Comparison of ENCODE assay signal across 27 mouse cellular contexts in genomic region chr19:36166401-36167160, GRCm38 (mm10). TPM values are rescaled to one million over a fixed set of nuclear protein-coding genes. Genes with fewer than 3 reads are reported as not detected.
DNase-seq lines count a peak whose midpoint lies in the region; ATAC-seq and TF ChIP-seq lines count a peak whose summit lies in the region.
"Had no signal": no experiment of that assay in that cellular context is flagged by ENCODE, and none has a peak within 500 bp of the region (broad histone marks: within the 10 kb centered on the region; RNA-seq: fewer than 3 reads in every experiment).

No protein-coding gene starts in this region.

- no peaks in the 10 kb centered on the region for H3K27me3 ChIP-seq in lung, embryonic 15.5 days
- H3K27me3 ChIP-seq in heart, embryonic 11.5 days (ENCODE audit: control insufficient read depth, insufficient read depth, low read length): no peaks in the 10 kb centered on the region
- no peaks in the 10 kb centered on the region for H3K27me3 ChIP-seq in heart, postnatal 0 days (ENCODE audit: control insufficient read depth, insufficient read depth, low read length)
- no peaks in the 10 kb centered on the region for H3K27me3 ChIP-seq in neural tube, embryonic 15.5 days (replicated peaks)
- H3K27me3 ChIP-seq: liver, embryonic 13.5 days; midbrain, embryonic 15.5 days; neural tube, embryonic 12.5 days had no signal

- no peak overlapping the region for H3K4me3 ChIP-seq in lung, embryonic 15.5 days
- no peak overlapping the region for H3K4me3 ChIP-seq in heart, embryonic 11.5 days (ENCODE audit: low read depth, low read length)
- no peak overlapping the region for H3K4me3 ChIP-seq in heart, postnatal 0 days (ENCODE audit: low read depth, low read length)
- H3K4me3 ChIP-seq in neural tube, embryonic 15.5 days (replicated peaks): no peak overlapping the region
- H3K4me3 ChIP-seq: embryonic facial prominence, embryonic 10.5 days; liver, embryonic 13.5 days; midbrain, embryonic 15.5 days; neural tube, embryonic 12.5 days had no signal

- DNase-seq in lung, postnatal 14 days: no peak
- DNase-seq in heart, adult 8-10 months (ENCODE audit: low spot score): peak; percentile 19
- peak; percentile 14 for DNase-seq in heart, postnatal 0 days (ENCODE audit: low spot score)
- DNase-seq in left cerebral cortex, postnatal 36 days (ENCODE audit: low spot score in 2 of 2): no peak
- DNase-seq: adrenal gland, postnatal 14 days; cerebellum, adult 9-10 months; gastrocnemius, postnatal 14 days; kidney, adult 18-20 months; kidney, postnatal 4 days; layer of hippocampus, adult 9-11 months; liver, embryonic 13.5 days; thymus, postnatal 36 days had no signal

- TF ChIP-seq EP300 in heart, postnatal 0 days (IDR thresholded peaks at IDR 0.05; ENCODE audit: low read depth): no peak

- no peaks in the 10 kb centered on the region for H3K36me3 ChIP-seq in lung, embryonic 15.5 days
- H3K36me3 ChIP-seq in heart, embryonic 11.5 days (ENCODE audit: control insufficient read depth, insufficient read depth, low read length): no peaks in the 10 kb centered on the region
- no peaks in the 10 kb centered on the region for H3K36me3 ChIP-seq in heart, postnatal 0 days (replicated peaks; ENCODE audit: control insufficient read depth, insufficient read depth, low read length)
- H3K36me3 ChIP-seq in neural tube, embryonic 15.5 days: no peaks in the 10 kb centered on the region
- H3K36me3 ChIP-seq: embryonic facial prominence, embryonic 10.5 days; liver, embryonic 13.5 days; midbrain, embryonic 15.5 days; neural tube, embryonic 12.5 days had no signal

- ATAC-seq in lung, embryonic 15.5 days (ENCODE audit: borderline replicate concordance, extremely low read depth, low FRiP score, low TSS enrichment): peak; percentile 56; the same call in 1 of the 2 replicates
- no peak for ATAC-seq in heart, embryonic 11.5 days (replicated peaks; ENCODE audit: insufficient number of reproducible peaks, low FRiP score, low TSS enrichment)
- no peak for ATAC-seq in heart, postnatal 0 days (ENCODE audit: insufficient read depth, low read depth)
- no peak for ATAC-seq in neural tube, embryonic 15.5 days (ENCODE audit: low FRiP score)
- ATAC-seq: activated CD4-positive, CD25-positive, alpha-beta regulatory T cell, adult 4 months; forebrain, embryonic 16.5 days; inflammation-experienced regulatory T-cells, adult 6 months; midbrain, embryonic 15.5 days had no signal

- no peak for TF ChIP-seq CTCF in heart, postnatal 0 days (IDR thresholded peaks at IDR 0.05; ENCODE audit: low read depth)

- intact Hi-C loops in left cerebral cortex, postnatal 36 days (cut with DNase I): no loop called here

- H3K27ac ChIP-seq in lung, embryonic 15.5 days: peak overlapping the region; percentile 63
- H3K27ac ChIP-seq in heart, embryonic 11.5 days (ENCODE audit: low read depth, low read length): 0 out of 2 replicates have a peak overlapping the region, but pooled peaks have one; percentile 46
- peak overlapping the region; percentile 89 for H3K27ac ChIP-seq in heart, postnatal 0 days (ENCODE audit: low read depth)
- no peak overlapping the region for H3K27ac ChIP-seq in neural tube, embryonic 15.5 days (replicated peaks)
- H3K27ac ChIP-seq: embryonic facial prominence, embryonic 10.5 days; hindbrain, embryonic 14.5 days; liver, embryonic 13.5 days; macrophage; midbrain, embryonic 15.5 days; neural tube, embryonic 12.5 days had no signal

- H3K9ac ChIP-seq in lung, embryonic 15.5 days: no peak overlapping the region
- H3K9ac ChIP-seq in heart, embryonic 11.5 days (ENCODE audit: low read depth, low read length): no peak overlapping the region
- no peak overlapping the region for H3K9ac ChIP-seq in heart, postnatal 0 days (replicated peaks; ENCODE audit: low read depth, low read length)
- H3K9ac ChIP-seq in neural tube, embryonic 15.5 days (replicated peaks): no peak overlapping the region
- H3K9ac ChIP-seq: hindbrain, embryonic 14.5 days; liver, embryonic 13.5 days; midbrain, embryonic 15.5 days; neural tube, embryonic 12.5 days had no signal

- H3K4me1 ChIP-seq in lung, embryonic 15.5 days: peaks cover 31% of the 10 kb centered on the region
- H3K4me1 ChIP-seq in heart, embryonic 11.5 days (ENCODE audit: control insufficient read depth, insufficient read depth, low read length): peaks cover 25% of the 10 kb centered on the region
- H3K4me1 ChIP-seq in heart, postnatal 0 days (ENCODE audit: control insufficient read depth, insufficient read depth): peaks cover 36% of the 10 kb centered on the region
- H3K4me1 ChIP-seq in neural tube, embryonic 15.5 days: no peaks in the 10 kb centered on the region
- H3K4me1 ChIP-seq: liver, embryonic 13.5 days; midbrain, embryonic 15.5 days; neural tube, embryonic 12.5 days had no signal

- H3K9me3 ChIP-seq in lung, embryonic 15.5 days: no peaks in the 10 kb centered on the region
- no peaks in the 10 kb centered on the region for H3K9me3 ChIP-seq in heart, embryonic 11.5 days (replicated peaks; ENCODE audit: control insufficient read depth, low read length)
- 0 out of 2 replicates have a peak, but pooled peaks cover 8% of the 10 kb centered on the region for H3K9me3 ChIP-seq in heart, postnatal 0 days (replicated peaks; ENCODE audit: control insufficient read depth, low read length)
- no peaks in the 10 kb centered on the region for H3K9me3 ChIP-seq in neural tube, embryonic 15.5 days (replicated peaks)
- H3K9me3 ChIP-seq: embryonic facial prominence, embryonic 10.5 days; liver, embryonic 13.5 days; midbrain, embryonic 15.5 days; neural tube, embryonic 12.5 days had no signal

- no peak overlapping the region for H3K4me2 ChIP-seq in lung, embryonic 15.5 days
- no peak overlapping the region for H3K4me2 ChIP-seq in heart, embryonic 11.5 days
- H3K4me2 ChIP-seq in heart, postnatal 0 days (ENCODE audit: low read depth, low read length): no peak overlapping the region
- H3K4me2 ChIP-seq in neural tube, embryonic 15.5 days: no peak overlapping the region
- H3K4me2 ChIP-seq: hindbrain, embryonic 14.5 days; liver, embryonic 13.5 days; midbrain, embryonic 15.5 days; neural tube, embryonic 12.5 days had no signal

- WGBS in lung, embryonic 15.5 days: 66% methylated on average over 6 of the region's 6 CpGs
- 78% methylated on average over 6 of the region's 6 CpGs for WGBS in heart, embryonic 11.5 days (ENCODE audit: insufficient replicate concordance)
- 54% methylated on average over 6 of the region's 6 CpGs for WGBS in heart, postnatal 0 days
- WGBS in neural tube, embryonic 15.5 days: 89% methylated on average over 6 of the region's 6 CpGs

RNA-seq across cellular contexts. Expression of gene Ankrd1, which starts 46.7 kb away (rescaled TPM):
- polyA plus RNA-seq in lung, embryonic 15.5 days (2015; fragmentation: Nextera tagmentation; extraction: Ambion mirVana): 7.9 and 12.5 TPM in 2 replicates
- total RNA-seq in heart, adult 8-10 months (2022): 1,000 to 10,000 TPM in 2 of 4 experiments, 100 to 1,000 TPM in 2; 472 to 1,222 (median 1,005) TPM
- polyA plus RNA-seq in heart, embryonic 11.5 days (2014; fragmentation: Nextera tagmentation; extraction: Ambion mirVana): 450 and 606 TPM in 2 replicates
- total RNA-seq in heart, postnatal 0 days (2014; rRNA removed; ENCODE audit: low replicate concordance): 557 and 776 TPM in 2 replicates
- 491 and 665 TPM in 2 replicates for polyA plus RNA-seq in heart, postnatal 0 days (2015; fragmentation: Nextera tagmentation; extraction: Ambion mirVana)
- not detected for total RNA-seq in left cerebral cortex, postnatal 36 days (2021)
- 0.22 and 0.54 TPM in 2 replicates for polyA plus RNA-seq in neural tube, embryonic 15.5 days (2015; fragmentation: Nextera tagmentation; extraction: Ambion mirVana)
- total RNA-seq: adrenal gland, postnatal 14 days; common myeloid progenitor, adult 5-6 weeks; left cerebral cortex, adult 18-20 months; left cerebral cortex, postnatal 25 days; MEL had no signal
- polyA plus RNA-seq: activated CD4-positive, CD25-positive, alpha-beta regulatory T cell, adult 4 months; forebrain, embryonic 16.5 days; inflammation-experienced regulatory T-cells, adult 6 months; macrophage; midbrain, embryonic 15.5 days had no signal

Comparison
In these comparisons a context has a peak if more than half of its experiments do, and no peak if none do; other contexts are left out.
1. DNase-seq: peak in heart, adult 8-10 months (single experiment) and heart, postnatal 0 days (single experiment); none in lung, postnatal 14 days (single experiment) and left cerebral cortex, postnatal 36 days (0 of 2).
2. RNA of gene Ankrd1, which starts 46.7 kb away (polyA plus RNA-seq): 491 to 665 TPM in heart, postnatal 0 days and 450 to 606 TPM in heart, embryonic 11.5 days; 7.9 to 12.5 TPM in lung, embryonic 15.5 days and 0.22 to 0.54 TPM in neural tube, embryonic 15.5 days; every median in the first group is over 10 times any median in the second.